Mouse (Mus musculus): ENCODE measurements around the gene Gnl1. TPM values are rescaled to one million over a fixed set of nuclear protein-coding genes. Genes with fewer than 3 reads are reported as not detected.
"Not testable (repeated sequence)": the region's sequence is repeated elsewhere in the genome, so short reads cannot be mapped to it uniquely, and the experiment has no call there.

Gnl1 gene
- total RNA-seq, 1 experiment from 2014 or later, result 22.1 TPM

- ATAC-seq (replicated peaks in 1 of 2; ENCODE audit: insufficient read depth in 1 of 2, low FRiP score in 2 of 2, low TSS enrichment in 1 of 2, low read depth in 1 of 2, poor library complexity in 2 of 2, severe bottlenecking in 2 of 2), result 0 out of 4 replicates have a peak, but pooled peaks of 1 of the 2 experiments have one; percentile 3
Observed at GRCm38 (mm10) chr17:35980363-35980754, 708 bp downstream of the Gnl1 start.

DNA sequence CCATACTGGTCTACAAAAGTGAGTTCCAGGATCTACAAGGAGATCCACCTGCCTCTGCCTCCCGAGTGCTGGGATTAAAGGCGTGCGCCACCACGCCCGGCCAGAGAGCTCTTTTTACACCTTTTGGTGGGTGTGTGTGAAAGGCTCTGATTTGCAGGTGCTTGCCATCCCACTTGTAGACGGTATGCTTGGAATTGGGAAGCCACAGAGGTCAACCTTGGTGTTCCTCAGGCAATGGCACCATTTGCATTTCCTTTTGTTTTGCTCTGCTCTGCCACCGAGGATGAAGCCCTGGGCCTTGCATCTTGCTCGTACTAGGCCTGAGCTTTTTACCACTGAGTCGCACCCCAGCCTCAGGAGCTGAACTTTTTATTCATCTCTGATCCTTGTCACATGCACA, 2.1 kb downstream of the Gnl1 start:
- ATAC-seq (replicated peaks in 1 of 2; ENCODE audit: insufficient read depth in 1 of 2, low FRiP score in 2 of 2, low TSS enrichment in 1 of 2, low read depth in 1 of 2, poor library complexity in 2 of 2, severe bottlenecking in 2 of 2), result no peak

GRCm38 (mm10) chr17:35991781-35992180, 12.1 kb downstream of the Gnl1 start:
- no peak for ATAC-seq (replicated peaks in 1 of 2; ENCODE audit: insufficient read depth in 1 of 2, low FRiP score in 2 of 2, low TSS enrichment in 1 of 2, low read depth in 1 of 2, poor library complexity in 2 of 2, severe bottlenecking in 2 of 2)

GRCm38 (mm10) chr17:35993675-35994074, 14.0 kb downstream of the Gnl1 start:
- peak; percentile 63 to 65 for ATAC-seq (replicated peaks in 1 of 2; ENCODE audit: insufficient read depth in 1 of 2, low FRiP score in 2 of 2, low TSS enrichment in 1 of 2, low read depth in 1 of 2, poor library complexity in 2 of 2, severe bottlenecking in 2 of 2)

DNA sequence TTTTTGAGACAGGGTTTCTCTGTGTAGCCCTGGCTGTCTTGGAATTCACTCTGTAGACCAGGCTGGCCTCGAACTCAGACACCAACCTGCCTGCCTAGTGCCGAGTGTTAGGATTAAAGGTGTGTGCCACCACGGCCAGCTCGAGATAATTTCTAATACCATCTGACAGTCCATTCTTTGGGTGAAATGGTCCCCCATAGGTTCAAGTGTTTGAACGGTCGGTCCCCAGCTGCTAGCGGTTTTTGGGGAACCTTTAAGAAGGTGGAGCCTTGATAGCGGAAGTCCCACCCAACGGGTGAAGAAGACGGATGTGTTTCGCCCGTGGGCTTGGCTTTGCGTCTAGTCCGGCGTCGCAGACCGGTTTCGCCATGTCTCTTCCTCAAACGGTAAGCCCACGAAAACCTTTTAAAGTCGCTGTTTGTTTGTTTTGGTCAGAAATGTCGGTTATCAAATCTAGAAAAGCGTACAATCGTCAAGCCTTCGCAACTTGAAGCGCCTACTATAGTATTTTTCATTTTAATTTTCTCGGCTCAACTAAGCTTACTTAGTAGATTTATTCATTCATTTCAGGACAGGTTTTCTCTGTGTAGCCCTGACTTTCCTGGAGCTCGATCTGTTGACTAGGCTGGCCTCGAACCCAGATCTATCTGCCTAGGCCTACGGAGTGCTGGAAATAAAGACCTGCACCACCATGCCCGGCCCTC, 14.7 kb downstream of the Gnl1 start:
- ATAC-seq (replicated peaks in 1 of 2; ENCODE audit: insufficient read depth in 1 of 2, low FRiP score in 2 of 2, low TSS enrichment in 1 of 2, low read depth in 1 of 2, poor library complexity in 2 of 2, severe bottlenecking in 2 of 2), result peak; percentile 57 to 61

- ATAC-seq (replicated peaks in 1 of 2; ENCODE audit: insufficient read depth in 1 of 2, low FRiP score in 2 of 2, low TSS enrichment in 1 of 2, low read depth in 1 of 2, poor library complexity in 2 of 2, severe bottlenecking in 2 of 2), result no peak
Observed at GRCm38 (mm10) chr17:35994879-35995240, 15.2 kb downstream of the Gnl1 start.

- ATAC-seq (replicated peaks in 1 of 2; ENCODE audit: insufficient read depth in 1 of 2, low FRiP score in 2 of 2, low TSS enrichment in 1 of 2, low read depth in 1 of 2, poor library complexity in 2 of 2, severe bottlenecking in 2 of 2), result peak; percentile 52 to 57
Observed at GRCm38 (mm10) chr17:35996949-35997348, 17.3 kb downstream of the Gnl1 start.

- ATAC-seq (replicated peaks in 1 of 2; ENCODE audit: insufficient read depth in 1 of 2, low FRiP score in 2 of 2, low TSS enrichment in 1 of 2, low read depth in 1 of 2, poor library complexity in 2 of 2, severe bottlenecking in 2 of 2), result peak; percentile 23 to 52; a peak in 3 of 4 replicates
Observed at GRCm38 (mm10) chr17:35997713-35998510, 18.3 kb downstream of the Gnl1 start.

GRCm38 (mm10) chr17:35998545-35999305, 19.1 kb downstream of the Gnl1 start:
- no peak for ATAC-seq (replicated peaks in 1 of 2; ENCODE audit: insufficient read depth in 1 of 2, low FRiP score in 2 of 2, low TSS enrichment in 1 of 2, low read depth in 1 of 2, poor library complexity in 2 of 2, severe bottlenecking in 2 of 2)

- ATAC-seq (replicated peaks in 1 of 2; ENCODE audit: insufficient read depth in 1 of 2, low FRiP score in 2 of 2, low TSS enrichment in 1 of 2, low read depth in 1 of 2, poor library complexity in 2 of 2, severe bottlenecking in 2 of 2), result peak; percentile 13 to 40; a peak in 2 of 4 replicates
Observed at GRCm38 (mm10) chr17:35999356-35999755, 19.7 kb downstream of the Gnl1 start.

GRCm38 (mm10) chr17:36000349-36000748, 20.7 kb downstream of the Gnl1 start:
- no peak for ATAC-seq (replicated peaks in 1 of 2; ENCODE audit: insufficient read depth in 1 of 2, low FRiP score in 2 of 2, low TSS enrichment in 1 of 2, low read depth in 1 of 2, poor library complexity in 2 of 2, severe bottlenecking in 2 of 2)

DNA sequence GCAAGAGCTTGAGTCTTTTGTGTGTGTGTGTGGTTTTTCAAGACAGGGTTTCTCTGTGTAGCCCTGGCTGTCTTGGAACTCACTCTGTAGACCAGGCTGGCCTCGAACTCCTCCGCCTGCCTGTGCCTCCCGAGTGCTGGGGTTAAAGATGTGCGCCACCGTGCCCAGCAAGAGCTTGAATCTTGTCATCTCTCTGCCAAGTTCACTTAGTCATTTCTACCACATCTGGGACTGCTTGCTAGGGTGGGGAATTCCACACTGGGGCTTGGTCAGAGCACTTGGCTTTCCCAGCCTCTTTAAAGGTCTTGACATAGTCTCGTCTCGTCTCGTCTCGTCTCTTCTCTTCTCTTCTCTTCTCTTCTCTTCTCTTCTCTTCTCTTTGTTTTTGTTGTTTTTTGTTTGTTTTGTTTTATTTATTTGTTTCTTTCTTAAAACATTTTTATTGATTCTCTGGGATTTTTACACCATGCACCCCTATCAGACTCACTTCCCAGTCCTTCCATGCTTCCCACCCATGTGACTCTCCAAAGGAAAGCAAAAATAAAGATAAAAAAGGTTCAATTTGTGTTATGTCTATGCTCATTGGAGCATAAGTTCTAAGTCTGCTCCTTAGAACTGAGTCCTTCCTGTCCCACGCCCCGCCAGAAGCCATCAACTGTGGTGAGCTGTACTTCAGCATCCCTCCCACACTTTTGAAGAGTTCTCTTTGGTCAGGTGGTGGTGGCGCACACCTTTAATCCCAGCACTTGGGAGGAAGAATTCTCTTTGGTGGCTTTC, 21.7 kb downstream of the Gnl1 start:
- no peak for ATAC-seq (replicated peaks in 1 of 2; ENCODE audit: insufficient read depth in 1 of 2, low FRiP score in 2 of 2, low TSS enrichment in 1 of 2, low read depth in 1 of 2, poor library complexity in 2 of 2, severe bottlenecking in 2 of 2)

DNA sequence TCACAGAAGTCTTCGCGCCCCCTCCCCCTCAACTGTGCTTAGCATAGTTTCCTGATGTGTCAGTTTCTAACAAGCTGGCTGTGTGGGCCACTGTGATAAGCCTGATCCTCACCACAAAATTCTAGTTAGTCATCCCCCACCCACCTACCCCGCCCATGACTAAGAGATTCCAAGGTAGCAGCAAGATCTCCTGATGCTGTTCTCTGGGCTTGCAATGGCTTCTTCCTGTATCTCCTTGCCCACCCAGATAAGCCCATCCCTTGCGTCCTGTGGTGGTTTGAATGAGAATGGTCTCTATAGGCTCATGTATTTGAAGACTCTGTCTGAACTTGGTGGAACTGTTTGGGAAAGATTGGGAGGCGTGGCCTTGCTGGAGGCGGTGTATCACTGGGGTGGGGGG, 22.3 kb downstream of the Gnl1 start:
- peak; percentile 33 to 51 for ATAC-seq (replicated peaks in 1 of 2; ENCODE audit: insufficient read depth in 1 of 2, low FRiP score in 2 of 2, low TSS enrichment in 1 of 2, low read depth in 1 of 2, poor library complexity in 2 of 2, severe bottlenecking in 2 of 2)

DNA sequence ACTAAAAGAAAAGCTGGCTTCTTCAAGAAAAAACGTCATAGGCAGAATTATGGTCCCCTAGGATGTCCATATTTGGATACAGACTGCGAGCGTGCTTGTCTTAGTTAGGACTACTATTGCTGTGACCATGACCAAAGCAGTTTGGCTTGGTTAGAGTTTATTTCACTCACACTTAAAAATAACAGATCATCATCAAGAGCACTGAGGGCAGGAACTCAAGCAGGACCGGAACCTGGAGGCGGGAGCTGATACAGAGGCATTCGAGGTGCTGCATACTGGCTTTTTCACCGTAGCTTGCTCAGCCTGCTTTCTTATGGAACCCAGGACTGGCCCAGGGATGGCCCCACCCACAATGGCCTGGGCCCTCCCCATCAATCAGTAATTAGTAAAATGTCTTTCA, 23.7 kb downstream of the Gnl1 start:
- no peak for ATAC-seq (replicated peaks in 1 of 2; ENCODE audit: insufficient read depth in 1 of 2, low FRiP score in 2 of 2, low TSS enrichment in 1 of 2, low read depth in 1 of 2, poor library complexity in 2 of 2, severe bottlenecking in 2 of 2)

DNA sequence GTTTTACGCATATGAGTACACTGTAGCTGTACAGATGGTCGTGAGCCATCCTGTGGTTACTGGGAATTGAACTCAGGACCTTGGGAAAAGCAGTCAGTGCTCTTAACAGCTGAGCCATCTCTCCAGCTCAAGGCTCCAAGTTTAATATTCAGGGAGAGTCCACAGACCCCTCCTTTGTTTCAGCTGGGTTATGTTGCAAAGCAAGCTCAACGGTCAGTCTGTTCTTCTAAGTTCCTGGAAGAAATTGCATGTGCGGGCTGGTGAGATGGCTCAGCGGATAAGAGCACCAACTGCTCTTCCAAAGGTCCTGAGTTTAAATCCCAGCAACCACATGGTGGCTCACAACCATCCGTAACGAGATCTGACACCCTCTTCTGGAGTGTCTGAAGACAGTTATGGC, 24.8 kb downstream of the Gnl1 start:
- not testable (repeated sequence) for ATAC-seq (replicated peaks in 1 of 2; ENCODE audit: insufficient read depth in 1 of 2, low FRiP score in 2 of 2, low TSS enrichment in 1 of 2, low read depth in 1 of 2, poor library complexity in 2 of 2, severe bottlenecking in 2 of 2)

GRCm38 (mm10) chr17:36014977-36015376, 35.3 kb downstream of the Gnl1 start:
- no peak for ATAC-seq (replicated peaks in 1 of 2; ENCODE audit: insufficient read depth in 1 of 2, low FRiP score in 2 of 2, low TSS enrichment in 1 of 2, low read depth in 1 of 2, poor library complexity in 2 of 2, severe bottlenecking in 2 of 2)

DNA sequence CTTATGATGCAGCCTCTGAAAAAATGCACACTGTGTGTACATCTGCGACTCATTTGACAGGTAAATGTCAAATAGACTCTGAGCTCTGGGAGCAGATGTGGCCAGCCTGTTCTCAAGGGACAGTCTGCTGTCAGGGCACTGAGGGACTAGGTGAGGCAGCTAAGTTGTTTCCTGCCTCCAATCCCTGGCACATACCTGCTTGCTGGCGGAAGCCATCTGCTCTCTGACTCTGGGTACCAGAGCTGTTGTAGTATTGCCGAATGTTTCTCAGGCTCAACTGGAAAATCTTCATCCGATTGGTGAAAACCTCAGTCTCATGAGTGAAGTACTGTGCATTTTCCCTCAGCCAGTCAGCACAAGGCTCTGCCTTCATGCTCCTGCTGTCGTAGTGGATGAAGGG, 37.4 kb downstream of the Gnl1 start:
- no peak for ATAC-seq (replicated peaks in 1 of 2; ENCODE audit: insufficient read depth in 1 of 2, low FRiP score in 2 of 2, low TSS enrichment in 1 of 2, low read depth in 1 of 2, poor library complexity in 2 of 2, severe bottlenecking in 2 of 2)
